Mouse (Mus musculus) kidney, postnatal 10 days (tissue): ENCODE measurements around the gene Tbc1d4.
A peak's percentile ranks its signal among the peaks of the same experiment; 100 is the strongest.

ENCODE experiments used
- DNase-seq: peaks from one replicate; pipeline ENCODE4 v3.0.0; 2021; ENCODE audit warnings: mixed read lengths

Gene Tbc1d4

DNA sequence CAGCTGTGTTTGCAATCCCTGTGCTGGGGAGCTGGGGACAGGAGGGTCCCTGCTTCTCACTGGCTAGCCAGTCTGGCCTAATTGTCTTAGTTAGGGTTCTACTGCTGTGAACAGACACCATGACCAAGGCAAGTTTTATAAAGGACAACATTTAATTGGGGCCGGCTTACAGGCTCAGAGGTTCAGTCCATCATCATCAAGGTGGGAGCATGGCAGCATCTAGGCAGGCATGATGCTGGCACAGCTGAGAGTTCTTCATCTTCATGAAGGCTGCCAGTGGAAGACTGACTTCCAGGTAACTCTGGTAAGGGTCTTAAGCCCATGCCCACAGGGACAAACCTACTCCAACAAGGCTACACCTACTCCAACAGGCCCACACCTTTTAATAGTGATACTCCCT lies 109.2 kb downstream of the Tbc1d4 start:
- no peak for DNase-seq

DNA sequence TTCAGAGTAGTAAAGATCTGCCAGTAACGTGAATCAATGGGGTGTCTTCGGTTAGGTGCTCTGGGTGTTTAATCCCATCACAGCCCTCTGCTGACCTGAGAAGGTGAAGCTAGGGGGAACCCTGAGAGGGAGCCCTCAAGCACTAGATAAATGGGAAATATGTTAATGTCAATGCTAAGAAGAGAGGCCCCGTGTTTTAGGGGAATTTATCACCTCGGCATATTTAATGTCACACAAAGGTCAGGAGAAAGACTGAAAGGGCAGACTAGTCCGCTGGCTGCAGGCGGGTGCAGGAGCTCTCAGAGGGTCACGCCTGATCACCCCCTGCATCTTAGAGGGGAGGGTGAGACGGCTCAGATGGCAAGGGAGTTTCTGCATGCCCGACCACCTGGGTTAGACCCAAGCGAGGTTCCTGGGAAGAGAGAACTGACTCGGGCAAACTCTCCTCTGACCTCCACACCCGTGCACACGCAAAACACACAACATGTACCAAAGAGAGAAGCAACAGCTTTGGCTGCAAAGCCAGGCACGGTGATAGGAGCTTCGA lies 120.7 kb downstream of the Tbc1d4 start:
- DNase-seq: no peak

DNA sequence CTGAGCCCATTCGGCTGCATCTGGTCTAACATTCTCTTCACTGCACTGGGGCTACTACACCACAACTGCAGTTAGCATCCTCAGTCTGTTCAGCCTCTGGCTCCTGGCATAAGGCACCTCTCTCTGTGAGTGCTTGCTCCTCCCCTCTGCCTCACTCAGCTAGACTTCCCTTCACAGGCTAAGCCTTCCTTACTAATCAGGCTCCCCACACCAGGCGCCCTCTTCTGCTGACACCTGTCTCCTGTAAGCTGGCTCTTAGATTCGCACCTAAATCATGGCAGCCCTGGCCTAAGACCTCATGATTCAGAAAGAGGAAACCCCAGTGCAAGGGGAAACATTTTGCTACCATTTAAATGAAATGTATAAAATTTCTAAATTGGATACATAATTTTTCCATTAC lies 122.4 kb downstream of the Tbc1d4 start:
- no peak for DNase-seq

DNA sequence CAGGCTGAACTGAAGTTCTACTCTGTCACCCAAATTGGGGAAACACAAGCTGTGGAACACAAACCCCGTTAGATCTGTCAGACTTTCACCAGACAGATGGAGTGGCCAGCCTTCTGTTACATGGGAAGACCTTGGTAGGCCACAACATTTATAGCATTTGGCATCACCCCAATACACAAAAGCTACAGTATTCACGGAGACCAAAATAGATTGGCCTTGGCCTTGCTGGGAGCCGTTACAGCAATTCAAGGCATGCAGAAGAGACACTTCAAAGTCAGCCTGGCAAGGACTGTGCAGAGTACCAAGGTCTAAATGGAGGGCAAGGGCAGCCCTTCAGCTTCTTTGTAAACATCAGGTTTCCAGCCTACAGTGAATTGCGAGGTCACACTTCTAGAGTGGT lies 125.8 kb downstream of the Tbc1d4 start:
- no peak for DNase-seq

DNA sequence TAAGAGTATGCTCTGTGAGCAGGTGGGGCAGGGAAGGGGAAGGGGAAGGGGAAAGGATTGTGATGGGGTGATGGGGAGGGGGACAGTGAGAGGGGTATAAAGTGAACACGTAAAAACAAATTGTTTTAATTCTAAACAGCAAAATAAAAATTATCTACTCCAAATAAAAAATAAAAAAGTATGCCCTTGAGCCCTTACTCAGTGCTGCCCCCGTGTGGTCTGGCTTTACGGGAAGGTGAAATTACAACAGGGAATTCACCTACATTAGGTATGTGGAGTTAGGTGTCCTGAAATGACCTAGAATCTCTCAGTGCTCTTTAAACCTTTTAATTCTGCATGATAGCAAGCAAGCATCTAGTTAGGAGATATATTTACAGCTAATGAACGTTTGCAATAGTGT lies 126.7 kb downstream of the Tbc1d4 start:
- peak; percentile 68 for DNase-seq

DNA sequence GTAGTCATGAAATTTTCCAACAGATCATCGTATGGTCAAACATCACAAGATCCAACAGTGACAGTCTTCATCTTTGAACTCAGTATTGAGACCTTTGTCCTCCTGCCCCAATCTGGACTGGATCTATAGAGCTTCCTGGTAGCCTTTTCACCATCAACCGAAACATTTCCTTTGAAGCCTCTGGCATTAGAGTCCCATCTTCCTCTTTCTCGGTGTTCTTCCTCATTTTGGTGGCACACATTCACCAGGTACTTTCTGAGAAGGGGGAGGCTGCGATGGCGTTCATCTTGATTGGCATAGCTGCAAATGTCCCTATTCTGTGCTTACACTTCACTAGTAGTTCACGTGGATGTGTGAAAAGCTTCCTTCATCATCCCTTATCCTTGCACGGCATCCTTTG lies 127.8 kb downstream of the Tbc1d4 start:
- DNase-seq: no peak

DNA sequence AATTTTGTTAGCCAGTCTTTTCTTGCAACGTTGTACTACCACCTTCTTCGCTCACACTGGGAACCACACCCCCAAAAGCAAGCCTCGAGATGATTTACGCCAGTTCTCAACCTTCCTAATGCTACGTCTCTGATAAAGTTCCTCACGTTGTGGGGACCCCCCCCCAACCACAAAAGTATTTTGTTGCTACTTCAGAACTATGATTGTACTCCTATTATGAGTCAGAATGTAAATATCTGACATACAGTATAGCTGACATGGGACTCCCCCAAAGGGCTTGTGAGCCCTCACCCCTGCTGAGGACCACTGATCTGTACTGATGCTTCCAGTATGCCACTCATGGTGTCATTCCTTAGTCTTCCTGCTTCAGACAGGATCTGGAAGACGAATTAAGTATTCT lies 128.4 kb downstream of the Tbc1d4 start:
- DNase-seq: no peak

DNA sequence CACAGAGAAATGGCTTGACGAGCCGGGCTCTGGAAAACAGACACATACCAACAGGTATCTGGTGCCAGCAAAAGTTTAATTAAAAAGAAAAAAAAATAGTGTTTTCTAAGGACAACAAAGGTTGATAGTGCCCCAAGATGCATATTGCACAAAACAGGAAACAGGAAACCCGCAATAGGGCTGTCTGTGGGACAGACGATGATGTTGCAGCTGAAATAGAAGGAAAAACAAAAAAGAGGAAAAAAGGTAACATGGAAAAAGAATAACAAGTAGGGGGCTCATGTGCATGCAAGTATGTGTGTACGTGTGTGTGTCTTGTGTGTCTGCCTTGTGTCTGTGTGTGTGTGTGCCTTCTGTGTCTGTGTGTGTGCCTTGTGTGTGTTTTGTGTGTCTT lies 131.2 kb downstream of the Tbc1d4 start:
- no peak for DNase-seq

DNA sequence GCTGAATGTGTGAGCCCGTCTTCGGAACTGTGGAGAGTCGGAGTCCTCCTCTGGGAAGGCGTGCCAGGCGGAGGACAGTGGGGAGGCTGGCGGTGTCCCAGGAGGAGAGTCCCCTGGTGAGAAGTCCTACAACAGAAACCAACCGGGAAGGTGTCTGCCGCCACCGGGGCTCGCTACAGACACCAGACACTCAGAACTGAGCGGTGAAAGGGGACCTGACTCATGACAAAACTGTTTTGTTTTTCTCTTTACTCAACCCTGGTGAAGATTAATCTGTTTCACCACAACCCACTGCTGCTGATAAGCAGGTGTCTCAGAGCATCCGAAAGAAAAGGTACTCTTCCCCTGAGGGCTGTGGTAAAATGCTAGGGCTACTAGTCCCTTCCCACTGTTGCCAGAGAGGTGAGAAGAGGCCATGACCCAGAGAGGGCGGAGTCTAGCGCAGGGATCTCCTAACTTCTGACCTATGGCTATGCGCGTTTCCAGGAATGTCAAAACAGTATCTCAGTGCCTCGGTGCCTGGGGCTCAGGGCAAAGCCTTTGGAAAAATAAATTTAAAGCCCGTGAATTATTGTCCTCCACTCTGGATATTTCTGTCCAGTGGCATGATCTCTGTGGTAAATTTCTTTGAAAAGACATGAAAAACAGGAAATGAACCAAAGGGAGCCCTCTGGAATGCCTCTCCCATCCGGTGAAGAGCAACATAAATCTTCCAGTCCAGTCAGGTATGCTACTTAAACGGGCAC lies 131.7 kb downstream of the Tbc1d4 start:
- DNase-seq: peak; percentile 61

DNA sequence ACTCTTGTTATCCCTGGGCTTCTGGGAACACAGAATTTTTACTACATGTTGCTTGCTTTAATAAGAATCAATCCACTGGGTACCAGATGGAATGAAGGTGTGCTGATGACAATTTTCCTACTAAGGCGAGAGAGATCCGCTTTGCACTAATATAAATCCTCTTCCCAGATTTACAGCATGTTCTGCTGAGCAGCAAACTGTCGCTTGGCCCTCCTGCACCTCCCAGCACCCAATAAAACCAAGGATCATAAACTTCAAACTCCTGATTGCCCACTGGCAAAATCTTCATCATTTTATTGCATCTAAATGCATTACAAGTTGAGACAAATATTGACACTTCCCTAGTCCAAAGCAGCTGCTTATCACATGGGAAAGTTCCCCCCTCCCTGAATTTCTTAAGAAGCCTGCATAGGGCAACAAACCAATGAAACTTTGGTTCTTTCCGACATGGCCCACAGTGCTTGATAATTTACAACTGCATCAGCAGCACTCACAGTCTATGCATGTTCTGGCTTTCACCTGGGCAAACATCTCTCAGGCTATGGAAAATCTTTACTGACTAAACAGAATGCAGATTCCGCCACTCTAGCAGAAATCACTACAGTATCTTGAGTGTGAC lies 139.4 kb downstream of the Tbc1d4 start:
- DNase-seq: no peak

DNA sequence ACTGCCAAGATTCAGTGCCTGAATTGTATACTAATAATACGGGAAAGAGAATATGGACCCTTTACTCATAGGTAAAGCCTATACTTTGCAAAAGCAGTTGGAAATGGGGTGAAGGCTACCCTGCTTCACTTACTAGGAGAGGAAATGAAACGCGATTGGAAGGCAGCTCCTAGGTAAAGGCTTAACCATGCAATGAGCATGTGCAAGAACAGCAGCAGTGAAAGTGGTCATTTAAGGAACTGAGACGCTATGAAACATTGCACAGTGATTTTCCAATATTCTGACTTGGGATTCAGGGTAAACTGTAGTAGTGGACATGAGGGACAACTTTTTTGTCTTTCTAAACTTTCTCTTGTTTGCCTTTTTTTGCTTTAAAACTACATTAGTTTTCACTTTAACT lies 140.8 kb downstream of the Tbc1d4 start:
- no peak for DNase-seq

DNA sequence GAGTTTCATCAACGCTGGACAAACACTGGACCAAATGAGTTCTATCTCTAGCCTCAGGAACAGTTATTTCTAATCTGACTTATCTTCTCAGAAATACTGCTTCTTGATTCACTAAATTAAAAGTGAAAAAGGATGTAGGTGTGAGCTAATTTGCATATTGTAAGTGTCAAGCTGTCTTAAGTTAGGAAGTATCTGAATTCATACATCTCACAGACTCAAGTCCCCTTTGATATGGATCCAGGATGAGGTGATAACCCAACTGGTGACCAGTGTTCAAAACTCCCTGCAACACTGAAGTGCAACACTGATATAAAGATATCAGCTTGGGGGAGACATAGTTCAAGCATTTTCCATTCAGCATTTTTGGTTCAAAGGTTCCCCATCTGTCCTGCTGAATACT lies 141.5 kb downstream of the Tbc1d4 start:
- no peak for DNase-seq

DNA sequence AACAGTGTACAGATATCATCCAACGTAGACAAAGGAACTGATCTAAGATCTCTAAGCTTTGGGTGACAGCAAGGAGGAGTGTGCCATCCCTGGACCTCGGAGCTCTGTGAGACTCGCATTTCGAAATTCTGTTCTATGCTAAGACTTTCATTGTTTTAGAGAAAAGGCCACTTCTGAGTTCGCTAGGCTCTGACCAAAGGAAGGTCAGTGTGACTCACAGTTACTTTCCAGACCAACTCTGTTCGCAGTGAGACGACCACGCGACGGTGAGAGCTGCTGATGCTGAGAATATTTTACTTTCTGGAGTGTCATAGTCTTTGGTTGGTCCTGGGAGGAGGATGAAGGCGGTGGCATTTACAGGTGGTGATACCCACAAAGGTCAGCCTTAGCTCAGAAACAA lies 142.5 kb downstream of the Tbc1d4 start:
- no peak for DNase-seq

DNA sequence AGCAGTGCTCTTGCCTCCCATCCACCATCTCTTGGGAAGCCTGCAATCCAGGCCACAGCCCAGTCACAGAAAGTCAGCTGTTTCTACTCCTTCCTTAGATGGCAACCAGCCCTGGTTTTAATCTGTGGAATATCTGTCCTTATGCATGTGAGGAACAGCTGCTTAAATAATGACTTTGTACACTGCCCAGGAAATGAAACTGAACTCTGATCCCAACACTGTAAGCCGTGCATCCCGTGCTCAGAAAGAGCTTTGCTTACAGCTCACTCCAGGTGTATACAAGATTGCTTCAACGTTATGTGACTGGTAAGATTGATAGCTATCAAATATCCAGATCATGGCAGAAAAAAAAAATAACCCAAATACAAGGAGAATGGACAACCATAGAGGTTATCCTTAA lies 143.1 kb downstream of the Tbc1d4 start:
- no peak for DNase-seq

DNA sequence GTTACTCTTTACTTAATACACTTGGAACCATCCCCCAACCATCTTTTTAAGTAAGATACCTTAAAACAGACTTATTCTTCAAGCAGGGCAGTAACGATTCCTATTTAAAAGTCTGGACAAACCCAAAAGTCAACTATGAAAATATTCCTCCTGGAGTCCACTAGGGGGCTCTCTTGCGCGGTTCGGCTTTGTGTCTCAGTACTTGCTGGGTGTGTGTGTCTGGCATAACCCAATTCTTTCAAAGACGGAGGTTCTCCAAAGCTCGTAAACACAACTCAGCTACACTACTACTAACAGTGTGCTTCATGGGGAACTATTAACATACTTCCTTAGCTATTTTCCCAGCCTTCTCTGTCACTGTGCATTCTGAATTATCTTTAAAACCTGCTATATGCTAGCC lies 148.2 kb downstream of the Tbc1d4 start:
- peak; percentile 78 for DNase-seq

DNA sequence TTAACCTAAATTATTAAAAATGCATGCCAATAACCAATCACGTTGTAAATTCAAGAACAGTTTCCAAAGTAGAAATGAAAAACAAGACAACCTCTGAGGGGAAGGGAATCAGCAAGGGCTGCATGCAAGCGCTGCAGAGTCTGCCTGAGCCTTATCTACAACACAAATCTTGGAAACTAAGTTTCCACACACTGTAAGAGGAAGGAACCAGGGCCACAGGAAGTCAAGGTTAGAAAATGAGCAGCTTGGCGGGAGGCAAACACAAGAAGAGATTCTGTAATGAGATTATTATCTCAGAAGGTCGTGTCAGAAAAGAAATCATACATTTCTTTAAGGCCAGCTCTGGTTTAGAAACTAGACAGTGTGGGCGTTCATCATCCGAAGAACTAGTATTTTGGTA lies 156.1 kb downstream of the Tbc1d4 start:
- DNase-seq: no peak

DNA sequence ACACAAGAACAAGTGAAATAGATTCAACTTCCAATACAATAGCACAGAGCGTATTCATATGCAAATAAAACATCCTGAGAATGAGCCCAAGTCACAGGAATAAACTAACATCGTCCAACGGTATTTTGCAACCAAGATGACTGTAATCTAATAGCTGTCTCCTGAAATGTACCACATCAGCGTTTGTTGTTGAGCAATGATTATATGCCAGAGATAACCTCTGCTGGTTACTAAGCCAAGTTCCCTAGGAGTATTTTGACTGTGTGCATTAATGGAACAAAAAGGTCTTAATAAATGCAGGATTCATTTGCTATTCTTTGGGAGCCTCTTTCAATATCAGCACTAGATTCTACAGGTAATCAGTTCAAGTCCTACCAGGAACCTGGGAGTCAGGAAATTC lies 161.1 kb downstream of the Tbc1d4 start:
- no peak for DNase-seq

DNA sequence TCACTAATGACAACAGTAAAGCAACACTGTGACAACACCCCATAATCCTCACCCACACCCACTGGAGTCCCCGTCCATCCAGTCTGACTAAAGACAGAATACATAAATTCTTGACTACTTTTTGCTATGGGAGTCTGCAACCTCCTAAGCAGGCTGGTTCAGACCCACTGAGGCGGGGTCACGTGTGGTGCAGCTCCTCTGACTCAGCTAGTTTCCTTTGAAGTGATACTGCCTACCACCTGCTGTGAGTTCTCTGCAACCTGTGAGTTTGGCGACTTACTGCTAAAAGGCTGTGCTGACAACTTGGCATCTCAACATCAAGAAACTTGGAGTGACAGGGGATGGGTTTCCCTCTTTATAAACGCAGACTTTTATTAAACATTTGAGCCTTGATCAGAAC lies 163.8 kb downstream of the Tbc1d4 start:
- no peak for DNase-seq

DNA sequence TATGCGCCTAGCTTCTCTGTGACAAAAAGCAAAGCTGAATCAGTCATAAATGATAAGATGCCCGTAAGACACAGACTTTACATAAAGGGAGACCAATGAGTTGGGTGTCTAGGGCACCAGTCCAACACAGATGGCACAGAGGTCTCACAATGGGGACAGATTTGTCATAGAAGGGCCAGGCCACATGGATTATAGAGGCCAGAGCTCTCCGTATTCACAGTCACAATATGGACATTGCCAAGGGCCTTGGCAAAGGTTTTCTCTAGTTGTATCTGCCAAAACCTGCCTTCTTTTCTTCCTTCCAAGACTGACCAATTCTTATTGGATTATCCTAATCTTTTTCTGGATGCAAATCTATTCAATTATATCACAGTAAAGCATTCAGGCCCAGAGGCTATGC lies 171.1 kb downstream of the Tbc1d4 start:
- no peak for DNase-seq

DNA sequence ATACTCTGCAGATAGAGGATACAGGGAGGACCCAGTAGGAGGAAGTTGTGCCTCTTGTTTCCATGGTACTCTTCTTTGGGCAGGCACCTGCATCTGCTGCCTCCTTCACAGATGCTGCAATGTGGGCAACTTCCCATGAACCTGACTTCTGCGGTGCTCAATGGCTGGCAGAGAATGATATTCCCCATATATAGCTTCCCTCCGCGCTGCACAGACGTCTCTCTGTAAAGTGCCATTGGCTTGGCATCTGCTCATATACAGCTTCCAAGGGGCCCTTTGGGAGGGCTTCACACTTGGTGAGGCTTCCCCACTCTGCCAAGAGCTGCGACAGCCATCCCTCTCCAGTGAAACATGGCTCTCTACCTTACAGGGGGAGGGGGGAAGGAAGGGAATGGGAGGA lies 178.5 kb downstream of the Tbc1d4 start:
- DNase-seq: no peak

DNA sequence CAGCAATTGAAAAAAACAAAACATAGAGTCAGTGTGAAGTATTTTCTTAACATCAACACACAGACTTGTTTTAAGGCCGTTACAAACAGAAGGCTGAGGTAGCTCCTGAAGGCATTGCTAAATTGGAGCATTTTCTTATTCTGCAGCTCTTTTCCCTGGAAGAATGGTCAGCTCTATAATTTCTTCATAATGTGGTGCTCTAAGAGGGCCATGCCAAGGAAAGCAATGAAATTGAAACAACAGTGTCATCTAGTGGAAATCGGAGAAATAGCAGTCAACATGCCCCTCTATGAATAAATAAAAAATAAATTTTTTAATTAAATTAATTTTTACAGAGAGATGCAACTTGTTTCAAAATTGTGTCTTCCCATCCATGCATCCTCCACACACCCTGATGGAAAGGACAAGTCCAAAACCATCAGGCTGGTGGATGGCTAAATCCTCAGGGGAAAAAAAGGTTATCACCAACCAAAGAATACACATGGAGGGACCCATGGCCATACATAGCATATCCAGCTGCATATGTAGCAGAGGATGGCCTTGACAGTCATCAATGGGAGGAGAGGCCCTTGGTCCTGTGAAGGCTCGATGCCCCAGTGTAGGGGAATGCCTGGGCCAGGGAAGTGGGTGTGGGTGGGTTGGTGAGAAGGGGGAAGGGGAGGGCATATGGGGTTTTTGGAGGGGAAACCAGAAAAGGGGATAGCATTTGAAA lies 180.0 kb downstream of the Tbc1d4 start:
- DNase-seq: no peak

DNA sequence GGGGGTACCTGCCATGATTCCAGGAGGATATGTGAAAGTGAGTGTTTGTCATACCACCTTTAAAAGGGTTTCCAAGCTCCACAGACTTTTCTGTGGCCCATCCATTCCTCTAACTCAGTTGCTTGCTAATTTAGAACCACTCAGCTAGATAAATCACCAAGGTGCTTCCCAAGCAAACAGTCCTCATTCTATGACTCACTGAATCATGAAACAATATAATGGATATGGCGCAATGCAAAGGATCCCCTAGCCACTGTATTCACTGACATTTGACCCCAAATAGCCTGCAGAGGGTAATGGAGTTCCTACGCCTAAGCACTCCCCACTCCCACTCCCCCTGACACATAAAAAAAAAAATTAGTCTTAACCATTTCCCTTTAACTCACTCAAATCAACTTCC lies 191.3 kb downstream of the Tbc1d4 start:
- DNase-seq: no peak
